Mouse (Mus musculus): ENCODE data around the gene Atoh1. TPM values are rescaled to one million over a fixed set of nuclear protein-coding genes. Genes with fewer than 3 reads are reported as not detected.

Atoh1 gene
- total RNA-seq, 2 experiments from 2014 or later: not detected

- Histone ChIP-seq H3K27ac (no peak overlapping the region), H3K4me3 (no peak overlapping the region)
- DNase-seq (ENCODE audit: low spot score in 2 of 2): no peak
- no peak for TF ChIP-seq CTCF (conservative IDR thresholded peaks at IDR 0.05)
Observed at GRCm38 (mm10) chr6:64733311-64733710, 4.4 kb downstream of the Atoh1 start.

GRCm38 (mm10) chr6:64734441-64735320, 5.8 kb downstream of the Atoh1 start:
- no peak for DNase-seq (ENCODE audit: low spot score in 2 of 2)
- TF ChIP-seq CTCF (conservative IDR thresholded peaks at IDR 0.05): no peak
- peak overlapping the region; percentile 46 for H3K4me3 ChIP-seq

DNA sequence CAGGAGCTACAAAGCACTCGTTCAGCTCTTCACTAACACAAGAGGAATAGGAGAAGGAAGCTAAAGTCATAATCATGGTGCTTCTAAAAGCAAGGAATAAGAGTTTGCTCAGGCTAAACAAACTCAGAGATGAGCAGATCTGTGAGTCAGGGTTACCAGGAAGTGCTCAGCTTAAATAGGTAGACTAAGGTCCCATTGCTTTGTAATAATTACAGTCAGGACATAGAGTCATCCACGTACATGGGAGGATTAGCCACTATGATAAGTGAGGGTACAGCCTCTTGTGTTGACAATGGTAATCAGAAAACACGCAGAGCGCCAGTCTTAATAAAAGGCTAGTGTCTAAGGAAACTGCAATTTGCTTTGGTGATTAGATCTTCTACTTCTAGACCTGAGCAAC, 7.4 kb downstream of the Atoh1 start:
- TF ChIP-seq CTCF (conservative IDR thresholded peaks at IDR 0.05): no peak
- no peak for DNase-seq (ENCODE audit: low spot score in 2 of 2)
- H3K4me3 ChIP-seq: no peak overlapping the region
- no peak overlapping the region for H3K27ac ChIP-seq

More at GRCm38 (mm10) chr6:64734441-64735320, 5.8 kb downstream of the Atoh1 start:
- H3K27ac ChIP-seq: no peak overlapping the region

- no peak overlapping the region for H3K27ac ChIP-seq
- no peak overlapping the region for H3K4me3 ChIP-seq
- TF ChIP-seq CTCF (conservative IDR thresholded peaks at IDR 0.05): no peak
- no peak for DNase-seq (ENCODE audit: low spot score in 2 of 2)
Observed at GRCm38 (mm10) chr6:64742915-64743489, 14.1 kb downstream of the Atoh1 start.

GRCm38 (mm10) chr6:64754515-64754914, 25.6 kb downstream of the Atoh1 start:
- no peak for TF ChIP-seq CTCF (conservative IDR thresholded peaks at IDR 0.05)
- Histone ChIP-seq H3K27ac (no peak overlapping the region), H3K4me3 (no peak overlapping the region)
- no peak for DNase-seq (ENCODE audit: low spot score in 2 of 2)

- Histone ChIP-seq H3K4me3 (no peak overlapping the region), H3K27ac (no peak overlapping the region)
- no peak for DNase-seq (ENCODE audit: low spot score in 2 of 2)
- TF ChIP-seq CTCF (conservative IDR thresholded peaks at IDR 0.05): no peak
Observed at GRCm38 (mm10) chr6:64763901-64764300, 35.0 kb downstream of the Atoh1 start.

DNA sequence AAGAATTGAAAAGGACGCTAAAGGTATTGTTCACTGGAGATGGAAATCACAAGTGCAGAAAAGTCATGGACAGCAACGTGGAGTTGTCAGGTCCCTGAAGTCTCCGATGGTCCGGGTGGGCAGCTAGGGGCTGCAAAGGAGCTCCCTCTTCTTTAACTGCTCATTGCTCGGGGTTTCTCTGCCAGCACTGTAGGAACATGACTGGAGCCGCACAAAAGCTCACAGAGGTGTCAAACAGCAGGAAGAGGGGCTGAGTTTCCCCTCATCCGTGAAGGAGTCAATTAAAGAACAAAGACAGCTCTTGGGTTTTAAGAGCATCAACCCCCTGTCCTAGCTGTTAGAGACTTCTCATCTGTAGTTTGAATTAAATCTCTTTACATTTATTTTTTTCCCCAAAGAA, 44.5 kb downstream of the Atoh1 start:
- no peak for TF ChIP-seq CTCF (conservative IDR thresholded peaks at IDR 0.05)
- DNase-seq (ENCODE audit: low spot score in 2 of 2): no peak
- Histone ChIP-seq H3K27ac (no peak overlapping the region), H3K4me3 (no peak overlapping the region)

Data from layer of hippocampus, adult 2 months (tissue).